Mouse (Mus musculus) lung, postnatal 0 days (tissue): ENCODE measurements at regions not wholly inside any gene's neighbourhood (a gene's known extent, or its start where the extent isn't known, plus 50 kb on each side); places are given as distances from the start of the nearest gene placed in this dataset.

Experiments
- CTCF ChIP-seq: IDR thresholded peaks from 2 replicates; pipeline ENCODE4 v1.5.1; 2016; ENCODE audit warnings: antibody characterized with exemption, mild to moderate bottlenecking
- EP300 ChIP-seq: IDR thresholded peaks from 2 replicates; pipeline ENCODE4 v1.6.1; 2016; ENCODE audit warnings: antibody characterized with exemption, mild to moderate bottlenecking, control low read depth

- TF ChIP-seq CTCF (peak; percentile 49), EP300 (no peak)
Measured at GRCm38 (mm10) chr12:10804491-10804890, 346.4 kb downstream of the Kcns3 start.
